Mouse (Mus musculus) left cerebral cortex, adult 2 months (tissue): ENCODE results near the gene Ccdc22. TPM values are rescaled to one million over a fixed set of nuclear protein-coding genes. Genes with fewer than 3 reads are reported as not detected.

ENCODE experiments used
- DNase-seq, 2 experiments: peaks; one replicate each; pipeline ENCODE4 v3.0.0; 2021 to 2022; ENCODE audit warnings: low spot score in 2 of 2, mixed read lengths in 1 of 2; ENCODE audit errors: extremely low spot score in 1 of 2
- H3K27ac ChIP-seq: fragments of 200-600 bp; 2 replicates; pipeline ENCODE4 v1.8.1; 2022
- H3K4me3 ChIP-seq: fragments of 200-600 bp; 2 replicates; pipeline ENCODE4 v1.8.1; 2022
- CTCF ChIP-seq: fragments of 200-600 bp; IDR thresholded peaks from 2 replicates; pipeline ENCODE4 v1.8.1; 2022; ENCODE audit warnings: antibody characterized with exemption, mild to moderate bottlenecking, moderate library complexity
- intact Hi-C: fragments of 180-260 bp; cut with DNase I; formaldehyde crosslinking; loops from one replicate; pipeline ENCODE4 v1.15.1; 2025
- total RNA-seq, 2 experiments: library from RNA; stranded (reverse); gene quantifications; 2 replicates each; pipeline ENCODE4 v1.2.3; 2021

The Ccdc22 gene
- total RNA-seq, 2 experiments from 2014 or later = 30.1 to 31.5 TPM

DNA sequence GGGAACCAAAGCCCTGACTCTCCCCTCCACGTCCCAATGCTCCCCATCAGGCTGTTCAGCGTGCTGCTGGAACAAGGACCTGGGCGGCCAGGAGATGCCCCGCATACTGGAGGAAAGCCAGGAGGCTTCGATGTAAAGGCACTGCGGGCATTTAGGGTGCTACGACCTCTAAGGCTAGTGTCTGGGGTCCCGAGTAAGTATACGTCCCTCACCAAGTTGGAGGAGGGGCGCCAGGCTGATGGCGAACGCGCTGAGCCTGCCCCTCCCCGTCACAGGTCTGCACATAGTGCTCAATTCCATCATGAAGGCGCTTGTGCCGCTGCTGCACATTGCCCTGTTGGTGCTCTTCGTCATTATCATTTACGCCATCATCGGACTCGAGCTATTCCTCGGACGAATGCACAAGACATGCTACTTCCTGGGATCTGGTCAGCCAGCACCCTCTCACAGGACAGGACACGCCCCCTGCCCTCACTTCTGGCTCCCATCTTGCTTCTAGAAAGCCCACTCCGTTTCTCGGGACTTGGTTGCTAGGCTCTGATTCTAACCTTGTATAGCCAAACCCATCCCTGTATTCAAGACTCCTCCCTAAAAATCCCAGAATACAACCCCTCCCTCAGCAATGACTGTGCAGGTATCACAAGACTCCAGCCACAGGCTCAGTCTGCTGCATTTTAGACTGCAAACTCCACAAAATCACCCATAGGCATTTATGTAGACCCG, 5.4 kb upstream of the Ccdc22 start:
- Histone ChIP-seq H3K4me3 (peak overlapping the region; percentile 43), H3K27ac (peak overlapping the region; percentile 83)
- intact Hi-C loops = no loop called here
- TF ChIP-seq CTCF = no peak
- DNase-seq = no peak

DNA sequence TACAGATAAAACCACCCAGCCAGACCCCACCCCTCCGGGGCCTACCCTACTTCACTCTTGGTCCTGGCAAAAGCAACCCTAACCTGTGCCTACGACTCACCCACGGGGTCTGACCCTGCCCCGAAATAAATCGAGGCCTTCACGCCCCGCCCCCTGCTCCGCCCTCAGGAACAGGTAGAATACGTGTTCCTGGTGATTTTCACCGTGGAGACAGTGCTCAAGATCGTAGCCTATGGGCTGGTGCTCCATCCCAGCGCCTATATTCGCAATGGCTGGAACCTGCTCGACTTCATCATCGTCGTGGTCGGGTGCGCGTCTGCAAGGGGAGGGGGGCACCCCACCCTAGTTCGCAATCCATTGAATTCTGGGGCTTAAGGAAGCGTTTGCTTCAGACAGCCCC, 4.7 kb upstream of the Ccdc22 start:
- peak overlapping the region; percentile 83 for H3K27ac ChIP-seq
- peak overlapping the region; percentile 43 for H3K4me3 ChIP-seq
- TF ChIP-seq CTCF = no peak
- DNase-seq = no peak
- intact Hi-C loops = no loop called here

DNA sequence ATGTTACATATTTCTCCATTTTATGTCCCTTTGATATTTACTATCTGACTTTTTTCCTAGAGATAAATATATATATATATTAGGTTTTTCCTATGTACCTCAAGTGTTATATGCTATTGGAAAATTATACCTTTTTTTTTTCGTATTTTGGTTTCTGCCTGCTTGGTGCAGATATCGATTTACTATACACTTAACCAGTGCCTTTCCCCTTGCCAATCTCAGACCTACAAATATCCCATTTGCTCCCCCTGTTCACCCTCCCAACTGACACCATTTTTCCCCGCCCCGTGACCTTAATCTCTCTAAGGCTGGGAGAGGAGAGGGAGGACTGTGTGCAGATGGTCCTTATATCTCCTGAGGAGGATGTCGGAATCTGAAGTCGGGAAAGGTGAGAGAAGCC, 1.5 kb upstream of the Ccdc22 start, which contains the start of gene Cacna1f:
Cacna1f (plus strand) TSS at position 301 of the 400 bp plus-strand sequence.
- TF ChIP-seq CTCF = no peak
- Histone ChIP-seq H3K27ac (no peak within 1 kb of the TSS), H3K4me3 (no peak within 1 kb of the TSS)
- no peak for DNase-seq
- intact Hi-C loops = loop anchor here (5.0 kb wide), 2 partner anchors 36 to 71 kb away; no protein-coding TSS in a partner anchor

DNA sequence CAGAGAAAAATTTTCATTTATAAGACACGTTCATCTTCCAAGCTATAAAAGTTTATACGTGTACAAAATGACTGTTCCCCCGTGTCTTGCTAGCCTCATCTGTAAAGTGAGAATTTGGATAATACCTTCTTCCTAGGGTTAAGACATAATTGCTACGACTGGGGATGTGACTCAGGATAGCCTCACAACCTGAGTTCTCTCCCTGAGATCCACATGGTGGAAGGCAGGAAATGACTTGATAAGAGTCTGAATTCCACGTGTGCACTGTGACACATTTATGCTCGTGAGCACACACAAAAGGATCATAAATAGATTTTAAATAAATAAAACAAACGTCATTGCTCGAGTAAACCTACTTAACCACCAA, 241 bp upstream of the Ccdc22 start:
- no peak overlapping the region for H3K27ac ChIP-seq
- TF ChIP-seq CTCF = no peak
- intact Hi-C loops = loop anchor here (5.0 kb wide), 2 partner anchors 37 to 72 kb away; no protein-coding TSS in a partner anchor

DNA sequence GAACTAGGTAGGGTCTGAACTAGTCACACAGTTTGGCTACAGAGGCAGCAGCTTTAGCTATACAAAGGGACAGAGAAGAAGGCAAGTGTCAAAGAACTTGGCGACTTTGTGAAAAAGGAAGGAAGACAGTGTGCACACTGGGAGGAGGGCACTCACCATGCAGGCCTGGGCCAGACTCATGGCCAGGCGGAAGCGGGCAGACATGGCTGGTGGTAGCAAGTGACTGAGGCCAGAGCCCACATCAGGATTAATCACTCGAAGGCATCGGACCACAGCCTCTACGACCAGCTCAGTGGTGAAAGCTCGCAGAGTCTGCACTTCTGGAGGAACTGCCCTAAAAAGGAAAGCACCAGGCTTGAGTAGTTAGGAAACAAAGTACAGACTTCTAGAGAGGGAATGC, 1.3 kb downstream of the Ccdc22 start:
- Histone ChIP-seq H3K27ac (no peak overlapping the region), H3K4me3 (no peak overlapping the region)
- TF ChIP-seq CTCF = no peak
- intact Hi-C loops = no loop called here
- DNase-seq = no peak

More for the DNA sequence above, 241 bp upstream of the Ccdc22 start:
- no peak for DNase-seq
- no peak overlapping the region for H3K4me3 ChIP-seq

DNA sequence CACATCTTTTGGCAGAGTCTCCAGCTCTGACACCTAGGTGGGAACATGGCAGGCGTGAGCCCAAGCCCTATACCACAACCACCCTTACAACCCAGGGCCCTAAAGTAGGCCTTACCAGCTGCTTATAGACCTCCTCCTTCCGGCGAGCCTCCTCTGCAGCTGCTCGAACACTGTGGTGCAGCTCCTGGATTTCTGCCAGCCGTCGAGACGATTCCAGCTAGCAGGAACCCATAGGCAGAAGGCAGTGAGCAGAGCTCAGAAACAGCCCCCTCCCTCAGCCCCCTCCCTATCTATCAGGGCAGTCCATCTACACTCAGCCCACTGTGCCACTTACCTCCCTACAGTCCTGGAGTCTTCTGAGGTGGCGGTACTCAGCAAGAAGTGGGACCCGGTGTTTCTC, 9.9 kb downstream of the Ccdc22 start:
- DNase-seq = no peak

DNA sequence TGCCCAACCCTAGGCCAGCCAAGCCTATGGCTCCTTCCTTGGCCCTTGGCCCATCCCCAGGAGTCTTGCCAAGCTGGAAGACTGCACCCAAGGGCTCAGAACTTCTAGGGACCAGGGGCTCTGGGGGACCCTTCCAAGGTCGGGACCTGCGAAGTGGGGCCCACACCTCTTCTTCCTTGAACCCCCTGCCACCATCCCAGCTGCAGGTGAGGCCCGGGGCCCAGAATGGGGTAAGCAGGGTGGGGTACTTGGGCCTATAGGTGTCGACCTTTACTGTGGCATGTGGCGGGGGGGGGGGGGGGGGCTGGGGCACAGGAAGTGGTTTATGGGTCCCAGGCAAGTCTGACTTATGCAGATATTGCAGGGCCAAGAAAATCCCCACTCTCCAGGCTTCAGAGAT, 19.0 kb downstream of the Ccdc22 start:
- no peak overlapping the region for H3K27ac ChIP-seq
- no peak for TF ChIP-seq CTCF
- DNase-seq = no peak
- intact Hi-C loops = no loop called here
- H3K4me3 ChIP-seq = no peak overlapping the region

More for the DNA sequence above, 9.9 kb downstream of the Ccdc22 start:
- H3K4me3 ChIP-seq = no peak overlapping the region
- intact Hi-C loops = no loop called here
- no peak for TF ChIP-seq CTCF
- H3K27ac ChIP-seq = no peak overlapping the region

DNA sequence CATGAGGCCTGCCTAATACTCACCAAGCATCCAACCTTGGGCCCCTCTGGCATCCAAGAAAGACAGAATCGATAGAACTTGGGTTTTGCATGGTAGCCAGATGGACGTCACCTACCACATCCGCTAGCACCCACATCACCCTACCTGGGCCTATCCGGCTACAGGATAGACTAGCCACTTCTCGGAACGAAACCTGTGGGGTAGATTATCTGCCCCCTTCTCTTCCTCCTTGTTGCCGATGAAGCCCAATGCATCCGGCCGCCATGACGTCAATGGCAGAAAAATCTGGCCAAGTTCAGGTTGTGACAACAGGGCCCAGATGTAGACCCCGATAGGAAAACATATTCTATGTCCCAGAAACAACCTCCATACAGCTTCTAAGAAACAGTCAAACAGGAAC, 21.4 kb downstream of the Ccdc22 start:
- TF ChIP-seq CTCF = no peak
- no peak for DNase-seq
- Histone ChIP-seq H3K27ac (no peak overlapping the region), H3K4me3 (no peak overlapping the region)
- intact Hi-C loops = no loop called here

DNA sequence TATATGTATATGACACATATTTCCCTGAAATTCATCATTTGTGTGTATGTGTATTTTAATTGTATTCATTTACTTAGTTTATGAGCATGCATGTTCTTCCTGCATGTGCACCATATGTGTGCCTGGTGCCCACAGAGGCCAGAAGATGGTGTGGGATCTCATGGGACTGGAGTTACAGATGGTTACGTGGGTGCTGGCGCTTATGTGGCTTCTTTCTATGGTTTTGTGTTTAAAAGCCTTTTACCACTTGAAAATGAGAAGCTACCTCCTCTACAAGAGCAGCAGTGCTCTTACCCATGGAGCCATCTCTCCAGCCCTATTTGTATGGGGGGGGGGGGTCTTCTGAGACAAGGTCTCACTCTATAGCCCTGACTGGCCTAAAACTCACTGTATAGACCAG, 24.2 kb downstream of the Ccdc22 start:
- no peak overlapping the region for H3K4me3 ChIP-seq
- no peak for TF ChIP-seq CTCF
- intact Hi-C loops = no loop called here
- no peak for DNase-seq
- H3K27ac ChIP-seq = no peak overlapping the region

DNA sequence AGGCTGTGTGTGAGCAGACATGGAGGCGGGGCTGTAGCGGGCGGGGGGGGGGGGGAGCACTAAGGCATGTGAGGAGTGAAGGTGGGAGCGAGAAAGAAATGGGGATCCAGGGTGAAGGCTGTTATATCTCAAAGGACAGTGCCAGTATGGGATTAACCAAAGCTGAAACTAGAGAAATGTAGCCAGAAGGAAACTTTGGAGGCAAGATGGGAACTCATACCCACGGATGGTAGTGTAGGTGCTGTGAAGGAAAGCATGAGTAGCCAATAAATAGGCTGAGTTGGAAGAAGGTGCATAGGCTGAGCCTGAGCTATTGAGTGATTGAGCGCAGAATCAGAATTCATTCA, 30.5 kb downstream of the Ccdc22 start:
- Histone ChIP-seq H3K27ac (peak overlapping the region; percentile 47), H3K4me3 (peak overlapping the region; percentile 51; the same call in 1 of the 2 replicates)
- no peak for TF ChIP-seq CTCF
- DNase-seq = no peak
- intact Hi-C loops = loop anchor here (2.0 to 5.0 kb wide), 4 partner anchors 64 to 253 kb away; partner anchors contain the start of gene Syp

DNA sequence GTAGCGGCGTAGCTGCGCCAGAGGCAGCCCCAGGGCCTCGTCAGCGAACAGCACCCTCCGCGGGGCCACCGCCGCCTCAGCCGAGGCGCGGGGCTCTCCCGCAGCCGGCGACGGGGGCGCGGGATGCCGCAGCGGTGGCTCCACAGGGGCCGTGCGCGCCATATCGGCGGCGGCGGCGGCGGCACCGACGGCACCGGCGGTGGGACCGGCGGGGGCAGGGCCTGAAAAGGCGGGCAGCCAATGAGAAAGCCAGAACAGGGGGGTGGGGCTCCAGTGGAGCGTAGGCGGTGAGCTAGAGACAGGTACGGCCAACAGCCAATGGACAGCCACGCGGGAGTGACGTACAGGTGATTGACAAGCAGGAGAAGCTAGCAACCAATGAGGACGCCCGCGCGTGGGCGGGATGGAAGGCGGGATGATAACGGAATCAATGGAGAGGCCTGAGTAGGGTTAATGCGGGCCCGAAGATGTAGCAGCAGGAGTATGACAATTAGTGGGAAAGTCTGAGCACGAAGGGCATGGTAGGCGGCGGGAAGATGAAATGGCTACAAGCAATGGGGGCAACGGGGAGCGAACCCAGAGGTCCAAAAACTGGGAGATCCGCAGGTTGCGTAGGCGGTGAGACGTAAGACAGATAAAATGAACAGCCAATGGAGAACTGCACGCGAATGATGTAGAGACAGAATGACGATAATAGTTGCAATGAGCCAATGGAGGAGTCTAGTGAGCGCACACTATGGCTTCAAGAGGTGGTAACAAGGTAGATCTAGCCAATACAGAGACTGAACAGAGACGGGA, 31.0 kb downstream of the Ccdc22 start, which contains the start of gene Ppp1r3f:
Ppp1r3f (minus strand) TSS at position 197 of the 798 bp plus-strand sequence.
- peak; percentile 94 for DNase-seq
- peak within 1 kb of the TSS; percentile 51 for H3K4me3 ChIP-seq
- intact Hi-C loops = loop anchor here (2.0 to 5.0 kb wide), 4 partner anchors 65 to 252 kb away; partner anchors contain the start of gene Syp
- H3K27ac ChIP-seq = peak within 1 kb of the TSS; percentile 89
- no peak for TF ChIP-seq CTCF
